Mouse (Mus musculus): ENCODE results near the gene Snx4. TPM values are rescaled to one million over a fixed set of nuclear protein-coding genes. Genes with fewer than 3 reads are reported as not detected.
"Not testable (repeated sequence)": the region's sequence is repeated elsewhere in the genome, so short reads cannot be mapped to it uniquely, and the experiment has no call there.

The Snx4 gene
- 78.2 and 81.9 TPM in 2 replicates for polyA plus RNA-seq (2015; fragmentation: Nextera tagmentation; extraction: Ambion mirVana)

GRCm38 (mm10) chr16:33251194-33252051, at the start of gene Snx4:
Snx4 (plus strand) TSS chr16:33251442.
- Histone ChIP-seq H3K4me3 (replicated peaks) (peak within 1 kb of the TSS; percentile 85), H3K9me3 (no peaks in the 10 kb centered on the region), H3K27ac (peak within 1 kb of the TSS; percentile 82), H3K4me1 (replicated peaks) (peaks cover 27% of the 10 kb centered on the region), H3K27me3 (no peaks in the 10 kb centered on the region), H3K36me3 (no peaks in the 10 kb centered on the region), H3K4me2 (replicated peaks) (peak within 1 kb of the TSS; percentile 66), H3K9ac (replicated peaks) (peak within 1 kb of the TSS; percentile 92)
- ATAC-seq = peak; percentile 92
- under 1% methylated on average over 71 of the region's 72 CpGs for WGBS

GRCm38 (mm10) chr16:33210812-33211211, 40.4 kb upstream of the Snx4 start:
- Histone ChIP-seq H3K9me3 (no peaks in the 10 kb centered on the region), H3K4me1 (replicated peaks) (peaks cover 2% of the 10 kb centered on the region; the same call in 1 of the 2 replicates), H3K36me3 (peaks cover 67% of the 10 kb centered on the region), H3K27ac (no peak overlapping the region), H3K9ac (replicated peaks) (no peak overlapping the region), H3K4me3 (replicated peaks) (no peak overlapping the region), H3K27me3 (no peaks in the 10 kb centered on the region), H3K4me2 (replicated peaks) (no peak overlapping the region)
- WGBS = 83% methylated on average over 2 of the region's 2 CpGs
- ATAC-seq = no peak

- Histone ChIP-seq H3K4me2 (replicated peaks) (no peak overlapping the region), H3K9ac (replicated peaks) (no peak overlapping the region), H3K4me1 (replicated peaks) (peaks cover 14% of the 10 kb centered on the region), H3K9me3 (no peaks in the 10 kb centered on the region), H3K27ac (0 out of 2 replicates have a peak overlapping the region, but pooled peaks have one; percentile 14), H3K4me3 (replicated peaks) (no peak overlapping the region), H3K36me3 (peaks cover 50% of the 10 kb centered on the region), H3K27me3 (no peaks in the 10 kb centered on the region)
- no peak for ATAC-seq
- 52% methylated on average over 9 of the region's 9 CpGs for WGBS
These were observed 34.8 kb upstream of the Snx4 start for GRCm38 (mm10) chr16:33216313-33217003.

- H3K27me3 ChIP-seq; ATAC-seq; H3K4me2 ChIP-seq (replicated peaks); H3K9me3 ChIP-seq; H3K9ac ChIP-seq (replicated peaks); H3K4me3 ChIP-seq (replicated peaks); H3K27ac ChIP-seq: not testable (repeated sequence)
- Histone ChIP-seq H3K4me1 (replicated peaks) (peaks cover 14% of the 10 kb centered on the region), H3K36me3 (peaks cover 46% of the 10 kb centered on the region)
- WGBS = 84% methylated on average over 2 of the region's 3 CpGs
These were observed 33.6 kb upstream of the Snx4 start for GRCm38 (mm10) chr16:33217553-33218085.

- no peak overlapping the region for H3K27ac ChIP-seq
- ATAC-seq = no peak
- no peak overlapping the region for H3K4me3 ChIP-seq (replicated peaks)
- WGBS = 92% methylated on average over 3 of the region's 3 CpGs
- H3K27me3 ChIP-seq = no peaks in the 10 kb centered on the region
- H3K4me2 ChIP-seq (replicated peaks) = no peak overlapping the region
- H3K4me1 ChIP-seq (replicated peaks) = no peaks in the 10 kb centered on the region
- no peak overlapping the region for H3K9ac ChIP-seq (replicated peaks)
- peaks cover 54% of the 10 kb centered on the region for H3K36me3 ChIP-seq
- H3K9me3 ChIP-seq = no peaks in the 10 kb centered on the region
These were observed 28.8 kb upstream of the Snx4 start for GRCm38 (mm10) chr16:33222482-33222881.

GRCm38 (mm10) chr16:33224381-33224780, 26.9 kb upstream of the Snx4 start:
- 96% methylated on average over 5 of the region's 5 CpGs for WGBS

GRCm38 (mm10) chr16:33234128-33234527, 17.1 kb upstream of the Snx4 start:
- WGBS = 72% methylated on average over 12 of the region's 12 CpGs
- Histone ChIP-seq H3K9ac (replicated peaks) (no peak overlapping the region), H3K4me2 (replicated peaks) (no peak overlapping the region), H3K4me3 (replicated peaks) (no peak overlapping the region), H3K9me3 (no peaks in the 10 kb centered on the region), H3K4me1 (replicated peaks) (no peaks in the 10 kb centered on the region), H3K27ac (no peak overlapping the region), H3K36me3 (peaks cover 57% of the 10 kb centered on the region), H3K27me3 (no peaks in the 10 kb centered on the region)
- no peak for ATAC-seq

More at GRCm38 (mm10) chr16:33224381-33224780, 26.9 kb upstream of the Snx4 start:
- Histone ChIP-seq H3K27me3 (no peaks in the 10 kb centered on the region), H3K36me3 (peaks cover 62% of the 10 kb centered on the region), H3K9ac (replicated peaks) (no peak overlapping the region), H3K9me3 (no peaks in the 10 kb centered on the region), H3K27ac (no peak overlapping the region), H3K4me3 (replicated peaks) (no peak overlapping the region), H3K4me1 (replicated peaks) (no peaks in the 10 kb centered on the region), H3K4me2 (replicated peaks) (no peak overlapping the region)
- no peak for ATAC-seq

GRCm38 (mm10) chr16:33236151-33236550, 15.1 kb upstream of the Snx4 start:
- H3K4me3 ChIP-seq (replicated peaks) = no peak overlapping the region
- no peaks in the 10 kb centered on the region for H3K4me1 ChIP-seq (replicated peaks)
- no peaks in the 10 kb centered on the region for H3K9me3 ChIP-seq
- peaks cover 61% of the 10 kb centered on the region for H3K36me3 ChIP-seq
- H3K4me2 ChIP-seq (replicated peaks) = no peak overlapping the region
- no peak overlapping the region for H3K27ac ChIP-seq
- no peak overlapping the region for H3K9ac ChIP-seq (replicated peaks)
- 83% methylated on average over 6 of the region's 6 CpGs for WGBS
- no peak for ATAC-seq
- H3K27me3 ChIP-seq = no peaks in the 10 kb centered on the region

GRCm38 (mm10) chr16:33239305-33239704, 11.9 kb upstream of the Snx4 start:
- Histone ChIP-seq H3K36me3 (peaks cover 76% of the 10 kb centered on the region), H3K27me3 (no peaks in the 10 kb centered on the region), H3K4me1 (replicated peaks) (no peaks in the 10 kb centered on the region), H3K9ac (replicated peaks) (no peak overlapping the region), H3K4me3 (replicated peaks) (no peak overlapping the region), H3K4me2 (replicated peaks) (no peak overlapping the region), H3K27ac (no peak overlapping the region), H3K9me3 (no peaks in the 10 kb centered on the region)
- WGBS = 93% methylated on average over 2 of the region's 2 CpGs
- no peak for ATAC-seq

GRCm38 (mm10) chr16:33242046-33242445, 9.2 kb upstream of the Snx4 start:
- no peak overlapping the region for H3K27ac ChIP-seq
- no peaks in the 10 kb centered on the region for H3K9me3 ChIP-seq
- peaks cover 68% of the 10 kb centered on the region for H3K36me3 ChIP-seq
- no peak overlapping the region for H3K9ac ChIP-seq (replicated peaks)
- no peak overlapping the region for H3K4me2 ChIP-seq (replicated peaks)
- H3K4me3 ChIP-seq (replicated peaks) = no peak overlapping the region
- 90% methylated on average over 6 of the region's 6 CpGs for WGBS
- no peaks in the 10 kb centered on the region for H3K27me3 ChIP-seq
- no peaks in the 10 kb centered on the region for H3K4me1 ChIP-seq (replicated peaks)
- ATAC-seq = no peak

- Histone ChIP-seq H3K27me3 (no peaks in the 10 kb centered on the region), H3K4me1 (replicated peaks) (no peaks in the 10 kb centered on the region), H3K36me3 (peaks cover 52% of the 10 kb centered on the region), H3K9ac (replicated peaks) (no peak overlapping the region), H3K4me2 (replicated peaks) (no peak overlapping the region), H3K27ac (no peak overlapping the region), H3K9me3 (no peaks in the 10 kb centered on the region), H3K4me3 (replicated peaks) (no peak overlapping the region)
- WGBS = 94% methylated on average over 6 of the region's 6 CpGs
- ATAC-seq = peak; percentile 40; the same call in 1 of the 2 replicates
These were observed 7.0 kb upstream of the Snx4 start for GRCm38 (mm10) chr16:33244136-33244691.

Measured in midbrain, embryonic 13.5 days (tissue).